Mouse (Mus musculus): Measurements from ENCODE around the gene Uri1. TPM values are rescaled to one million over a fixed set of nuclear protein-coding genes. Genes with fewer than 3 reads are reported as not detected.

The Uri1 gene
- polyA plus RNA-seq, 1 experiment from 2014 or later, result 42.5 TPM

- no peak for DNase-seq (ENCODE audit: low spot score)
- no peaks in the 10 kb centered on the region for H3K27me3 ChIP-seq (ENCODE audit: control insufficient read depth, insufficient read depth, low read length)
- H3K4me1 ChIP-seq (ENCODE audit: control insufficient read depth, insufficient read depth, low read length), result no peaks in the 10 kb centered on the region
- no peak overlapping the region for H3K27ac ChIP-seq (ENCODE audit: low read depth, low read length)
- ATAC-seq (ENCODE audit: insufficient read depth, low FRiP score, low TSS enrichment), result no peak
- H3K36me3 ChIP-seq (ENCODE audit: control insufficient read depth, insufficient read depth, low read length), result no peaks in the 10 kb centered on the region
- no peak overlapping the region for H3K4me2 ChIP-seq (ENCODE audit: low read depth)
- H3K9ac ChIP-seq (ENCODE audit: low read length), result no peak overlapping the region
- 91% methylated on average over 9 of the region's 9 CpGs for WGBS
- no peak overlapping the region for H3K4me3 ChIP-seq (ENCODE audit: low read depth, low read length)
- H3K9me3 ChIP-seq (ENCODE audit: control insufficient read depth, low read length), result no peaks in the 10 kb centered on the region
These were observed 30.9 kb upstream of the Uri1 start for GRCm38 (mm10) chr7:38054246-38054645.

GRCm38 (mm10) chr7:38047229-38047628 lies 23.9 kb upstream of the Uri1 start:
- H3K9ac ChIP-seq (ENCODE audit: low read length), result no peak overlapping the region
- no peaks in the 10 kb centered on the region for H3K36me3 ChIP-seq (ENCODE audit: control insufficient read depth, insufficient read depth, low read length)
- WGBS, result 70% methylated on average over 5 of the region's 5 CpGs
- ATAC-seq (ENCODE audit: insufficient read depth, low FRiP score, low TSS enrichment), result no peak
- no peak overlapping the region for H3K4me2 ChIP-seq (ENCODE audit: low read depth)
- no peaks in the 10 kb centered on the region for H3K9me3 ChIP-seq (ENCODE audit: control insufficient read depth, low read length)
- H3K27ac ChIP-seq (ENCODE audit: low read depth, low read length), result no peak overlapping the region
- no peaks in the 10 kb centered on the region for H3K27me3 ChIP-seq (ENCODE audit: control insufficient read depth, insufficient read depth, low read length)
- H3K4me1 ChIP-seq (ENCODE audit: control insufficient read depth, insufficient read depth, low read length), result no peaks in the 10 kb centered on the region
- H3K4me3 ChIP-seq (ENCODE audit: low read depth, low read length), result no peak overlapping the region
- DNase-seq (ENCODE audit: low spot score), result no peak

DNA sequence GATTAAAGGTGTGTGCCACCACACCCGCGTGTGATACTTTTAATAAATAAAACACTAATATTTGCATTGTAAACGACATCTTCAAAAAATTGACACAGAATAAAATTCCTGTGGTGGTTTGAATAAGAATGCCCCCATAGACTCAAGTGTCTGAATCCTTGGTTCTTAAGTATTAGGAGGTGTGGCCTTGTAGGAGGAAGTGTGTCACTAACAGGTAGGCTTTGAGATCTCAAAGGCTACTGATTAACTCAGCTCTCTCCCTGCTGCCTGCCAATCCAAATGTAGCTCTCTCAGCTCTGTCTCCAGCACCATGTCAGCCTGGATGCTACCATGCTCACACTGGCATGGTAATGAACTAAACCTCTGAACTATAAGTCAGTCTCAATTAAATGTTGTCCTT lies 17.9 kb upstream of the Uri1 start:
- ATAC-seq (ENCODE audit: insufficient read depth, low FRiP score, low TSS enrichment) (no peak), DNase-seq (ENCODE audit: low spot score) (no peak)
- WGBS, result 84% methylated on average over 3 of the region's 3 CpGs
- Histone ChIP-seq H3K4me3 (ENCODE audit: low read depth, low read length) (no peak overlapping the region), H3K27me3 (ENCODE audit: control insufficient read depth, insufficient read depth, low read length) (no peaks in the 10 kb centered on the region), H3K36me3 (ENCODE audit: control insufficient read depth, insufficient read depth, low read length) (no peaks in the 10 kb centered on the region), H3K9ac (ENCODE audit: low read length) (no peak overlapping the region), H3K9me3 (ENCODE audit: control insufficient read depth, low read length) (no peaks in the 10 kb centered on the region), H3K27ac (ENCODE audit: low read depth, low read length) (no peak overlapping the region), H3K4me2 (ENCODE audit: low read depth) (no peak overlapping the region), H3K4me1 (ENCODE audit: control insufficient read depth, insufficient read depth, low read length) (no peaks in the 10 kb centered on the region)

DNA sequence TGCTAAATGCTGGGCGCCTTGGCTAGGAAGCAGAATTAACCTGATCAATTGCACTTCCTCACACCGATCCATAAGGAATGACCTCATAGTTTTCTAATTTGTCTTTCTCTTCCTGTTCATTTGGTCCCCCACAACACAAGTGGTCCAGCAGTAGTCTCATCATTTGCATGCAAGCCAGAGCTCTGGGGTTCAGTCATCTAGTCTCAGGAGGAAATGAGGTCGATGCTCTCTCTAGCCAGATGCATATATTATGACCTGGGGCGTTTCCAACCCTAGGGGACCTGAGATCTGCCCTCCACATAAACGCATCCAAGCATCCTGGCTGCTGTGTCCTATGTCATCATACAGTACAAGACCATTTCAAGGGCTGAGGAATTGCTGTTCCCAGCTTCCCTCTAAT lies 14.2 kb upstream of the Uri1 start:
- H3K9me3 ChIP-seq (ENCODE audit: control insufficient read depth, low read length), result no peaks in the 10 kb centered on the region
- H3K4me2 ChIP-seq (ENCODE audit: low read depth), result no peak overlapping the region
- no peak for ATAC-seq (ENCODE audit: insufficient read depth, low FRiP score, low TSS enrichment)
- 77% methylated on average over 5 of the region's 5 CpGs for WGBS
- no peaks in the 10 kb centered on the region for H3K36me3 ChIP-seq (ENCODE audit: control insufficient read depth, insufficient read depth, low read length)
- no peak overlapping the region for H3K4me3 ChIP-seq (ENCODE audit: low read depth, low read length)
- H3K4me1 ChIP-seq (ENCODE audit: control insufficient read depth, insufficient read depth, low read length), result no peaks in the 10 kb centered on the region
- no peaks in the 10 kb centered on the region for H3K27me3 ChIP-seq (ENCODE audit: control insufficient read depth, insufficient read depth, low read length)
- no peak for DNase-seq (ENCODE audit: low spot score)
- H3K27ac ChIP-seq (ENCODE audit: low read depth, low read length), result no peak overlapping the region
- no peak overlapping the region for H3K9ac ChIP-seq (ENCODE audit: low read length)

GRCm38 (mm10) chr7:38031183-38031582 lies 7.8 kb upstream of the Uri1 start:
- H3K4me2 ChIP-seq (ENCODE audit: low read depth), result no peak overlapping the region
- 89% methylated on average over 4 of the region's 4 CpGs for whole genome bisulfite sequencing
- H3K9me3 ChIP-seq (ENCODE audit: control insufficient read depth, low read length), result no peaks in the 10 kb centered on the region
- no peaks in the 10 kb centered on the region for H3K36me3 ChIP-seq (ENCODE audit: control insufficient read depth, insufficient read depth, low read length)
- DNase-seq (ENCODE audit: low spot score) (no peak), ATAC-seq (ENCODE audit: insufficient read depth, low FRiP score, low TSS enrichment) (no peak)
- no peaks in the 10 kb centered on the region for H3K4me1 ChIP-seq (ENCODE audit: control insufficient read depth, insufficient read depth, low read length)
- H3K4me3 ChIP-seq (ENCODE audit: low read depth, low read length), result no peak overlapping the region
- no peaks in the 10 kb centered on the region for H3K27me3 ChIP-seq (ENCODE audit: control insufficient read depth, insufficient read depth, low read length)
- H3K9ac ChIP-seq (ENCODE audit: low read length), result no peak overlapping the region
- H3K27ac ChIP-seq (ENCODE audit: low read depth, low read length), result no peak overlapping the region

GRCm38 (mm10) chr7:38030606-38031005 lies 7.3 kb upstream of the Uri1 start:
- 66% methylated on average over 6 of the region's 6 CpGs for WGBS
- DNase-seq (ENCODE audit: low spot score), result no peak
- Histone ChIP-seq H3K27ac (ENCODE audit: low read depth, low read length) (no peak overlapping the region), H3K4me2 (ENCODE audit: low read depth) (no peak overlapping the region), H3K9ac (ENCODE audit: low read length) (no peak overlapping the region), H3K27me3 (ENCODE audit: control insufficient read depth, insufficient read depth, low read length) (no peaks in the 10 kb centered on the region), H3K4me3 (ENCODE audit: low read depth, low read length) (no peak overlapping the region), H3K9me3 (ENCODE audit: control insufficient read depth, low read length) (no peaks in the 10 kb centered on the region), H3K4me1 (ENCODE audit: control insufficient read depth, insufficient read depth, low read length) (no peaks in the 10 kb centered on the region), H3K36me3 (ENCODE audit: control insufficient read depth, insufficient read depth, low read length) (no peaks in the 10 kb centered on the region)
- no peak for ATAC-seq (ENCODE audit: insufficient read depth, low FRiP score, low TSS enrichment)

GRCm38 (mm10) chr7:38029986-38030385 lies 6.6 kb upstream of the Uri1 start:
- DNase-seq (ENCODE audit: low spot score), result no peak
- ATAC-seq (ENCODE audit: insufficient read depth, low FRiP score, low TSS enrichment), result no peak
- Histone ChIP-seq H3K36me3 (ENCODE audit: control insufficient read depth, insufficient read depth, low read length) (no peaks in the 10 kb centered on the region), H3K4me3 (ENCODE audit: low read depth, low read length) (no peak overlapping the region), H3K4me2 (ENCODE audit: low read depth) (no peak overlapping the region), H3K27me3 (ENCODE audit: control insufficient read depth, insufficient read depth, low read length) (no peaks in the 10 kb centered on the region), H3K4me1 (ENCODE audit: control insufficient read depth, insufficient read depth, low read length) (no peaks in the 10 kb centered on the region), H3K9me3 (ENCODE audit: control insufficient read depth, low read length) (no peaks in the 10 kb centered on the region), H3K27ac (ENCODE audit: low read depth, low read length) (no peak overlapping the region), H3K9ac (ENCODE audit: low read length) (no peak overlapping the region)
- 22% methylated on average over 2 of the region's 2 CpGs for whole genome bisulfite sequencing

- Histone ChIP-seq H3K4me1 (ENCODE audit: control insufficient read depth, insufficient read depth, low read length) (no peaks in the 10 kb centered on the region), H3K36me3 (ENCODE audit: control insufficient read depth, insufficient read depth, low read length) (no peaks in the 10 kb centered on the region), H3K4me2 (ENCODE audit: low read depth) (no peak overlapping the region), H3K9me3 (ENCODE audit: control insufficient read depth, low read length) (no peaks in the 10 kb centered on the region), H3K27me3 (ENCODE audit: control insufficient read depth, insufficient read depth, low read length) (no peaks in the 10 kb centered on the region), H3K4me3 (ENCODE audit: low read depth, low read length) (no peak overlapping the region), H3K9ac (ENCODE audit: low read length) (no peak overlapping the region), H3K27ac (ENCODE audit: low read depth, low read length) (no peak overlapping the region)
- DNase-seq (ENCODE audit: low spot score) (no peak), ATAC-seq (ENCODE audit: insufficient read depth, low FRiP score, low TSS enrichment) (no peak)
- 44% methylated on average over 5 of the region's 5 CpGs for WGBS
These were observed 5.7 kb upstream of the Uri1 start for GRCm38 (mm10) chr7:38029083-38029482.

GRCm38 (mm10) chr7:38027940-38028600 lies 4.7 kb upstream of the Uri1 start:
- 81% methylated on average over 7 of the region's 7 CpGs for WGBS
- ATAC-seq (ENCODE audit: insufficient read depth, low FRiP score, low TSS enrichment), result no peak
- no peaks in the 10 kb centered on the region for H3K27me3 ChIP-seq (ENCODE audit: control insufficient read depth, insufficient read depth, low read length)
- H3K9me3 ChIP-seq (ENCODE audit: control insufficient read depth, low read length), result no peaks in the 10 kb centered on the region
- H3K4me2 ChIP-seq (ENCODE audit: low read depth), result no peak overlapping the region
- no peaks in the 10 kb centered on the region for H3K36me3 ChIP-seq (ENCODE audit: control insufficient read depth, insufficient read depth, low read length)
- H3K9ac ChIP-seq (ENCODE audit: low read length), result no peak overlapping the region
- DNase-seq (ENCODE audit: low spot score), result no peak
- H3K4me3 ChIP-seq (ENCODE audit: low read depth, low read length), result no peak overlapping the region
- no peak overlapping the region for H3K27ac ChIP-seq (ENCODE audit: low read depth, low read length)
- no peaks in the 10 kb centered on the region for H3K4me1 ChIP-seq (ENCODE audit: control insufficient read depth, insufficient read depth, low read length)

Measured in neural tube, embryonic 11.5 days (tissue).